Mouse (Mus musculus) lung, adult 2 months (tissue): ENCODE data around the gene Btnl2. TPM values are rescaled to one million over a fixed set of nuclear protein-coding genes. Genes with fewer than 3 reads are reported as not detected.

ENCODE experiments used
- DNase-seq: peaks from one replicate; pipeline ENCODE4 v3.0.0; 2022
- H3K4me1 ChIP-seq: fragments of 200-500 bp; 2 replicates; pipeline ENCODE4 v1.6.1; 2011; ENCODE audit warnings: low read length; ENCODE audit not compliant: control insufficient read depth, insufficient read depth
- H3K4me3 ChIP-seq: fragments of 200-500 bp; replicated peaks from 2 replicates; pipeline ENCODE3; 2011; ENCODE audit warnings: low read depth, mild to moderate bottlenecking, control low read depth, low read length; ENCODE audit errors: extremely low read depth
- CTCF ChIP-seq: fragments of 200-500 bp; IDR thresholded peaks from 2 replicates; pipeline ENCODE4 v1.5.1; 2011; ENCODE audit warnings: mild to moderate bottlenecking, low read length, control low read depth; ENCODE audit not compliant: insufficient read depth
- POLR2A ChIP-seq: fragments of 200-500 bp; IDR thresholded peaks from 2 replicates; pipeline ENCODE4 v1.6.1; 2011; ENCODE audit warnings: low read depth, mild to moderate bottlenecking, control low read depth, low read length, borderline replicate concordance; ENCODE audit errors: extremely low read depth
- WGBS: fragments of 180-500 bp; shearing (Covaris S2); methylation state at CpG from one replicate; pipeline ENCODE4 v1.1.7; 2018; 5-methylcytosine and 5-hydroxymethylcytosine counted together
- polyA plus RNA-seq: library from polyadenylated mRNA; depleted of rRNA; stranded (reverse); fragments of >200 nt; gene quantifications from 2 replicates; pipeline ENCODE4 v1.2.3, GENCODE M21; 2012; rRNA removed

The Btnl2 gene
- polyA plus RNA-seq, 1 experiment, result 0.78 TPM

GRCm38 (mm10) chr17:34391507-34391906, 36.9 kb downstream of the Btnl2 start:
- TF ChIP-seq POLR2A (no peak), CTCF (no peak)
- Histone ChIP-seq H3K4me1 (peaks cover 2% of the 10 kb centered on the region; the same call in 1 of the 2 replicates), H3K4me3 (no peak overlapping the region)
- 47% methylated on average over 7 of the region's 7 CpGs for WGBS
- no peak for DNase-seq

GRCm38 (mm10) chr17:34392321-34392720, 37.7 kb downstream of the Btnl2 start:
- peak; percentile 12 for DNase-seq
- peaks cover 2% of the 10 kb centered on the region; the same call in 1 of the 2 replicates for H3K4me1 ChIP-seq
- TF ChIP-seq POLR2A, result no peak
- no peak for TF ChIP-seq CTCF
- H3K4me3 ChIP-seq, result peak overlapping the region; percentile 13
- under 1% methylated on average over 24 of the region's 24 CpGs for WGBS

- Histone ChIP-seq H3K4me3 (no peak overlapping the region), H3K4me1 (peaks cover 3% of the 10 kb centered on the region; the same call in 1 of the 2 replicates)
- no peak for DNase-seq
- WGBS, result 56% methylated on average over 5 of the region's 5 CpGs
- no peak for TF ChIP-seq POLR2A
- peak; percentile 42; the same call in 1 of the 2 replicates for TF ChIP-seq CTCF
Observed at GRCm38 (mm10) chr17:34397357-34397756, 42.7 kb downstream of the Btnl2 start.

GRCm38 (mm10) chr17:34398058-34398710, 43.6 kb downstream of the Btnl2 start:
- DNase-seq, result peak; percentile 11
- TF ChIP-seq CTCF (no peak), POLR2A (no peak)
- Histone ChIP-seq H3K4me3 (peak overlapping the region; percentile 44), H3K4me1 (peaks cover 3% of the 10 kb centered on the region; the same call in 1 of the 2 replicates)
- WGBS, result 10% methylated on average over 9 of the region's 9 CpGs

- H3K4me1 ChIP-seq, result peaks cover 3% of the 10 kb centered on the region; the same call in 1 of the 2 replicates
- under 1% methylated on average over 34 of the region's 34 CpGs for WGBS
- TF ChIP-seq POLR2A (peak; percentile 71; the same call in 1 of the 2 replicates), CTCF (no peak)
- peak; percentile 69 for DNase-seq
- H3K4me3 ChIP-seq, result peak within 1 kb of the TSS; percentile 65
Observed at GRCm38 (mm10) chr17:34398711-34399393, 44.2 kb downstream of the Btnl2 start, which contains the start of gene BC051142. Gene BC051142, plus strand, starts transcription at chr17:34398820.

- TF ChIP-seq POLR2A (no peak), CTCF (no peak)
- no peak for DNase-seq
- 51% methylated on average over 4 of the region's 4 CpGs for whole genome bisulfite sequencing
- H3K4me1 ChIP-seq, result peaks cover 3% of the 10 kb centered on the region; the same call in 1 of the 2 replicates
- H3K4me3 ChIP-seq, result no peak overlapping the region
Observed at GRCm38 (mm10) chr17:34399394-34399715, 44.7 kb downstream of the Btnl2 start.

- 19% methylated on average over 6 of the region's 6 CpGs for WGBS
- Histone ChIP-seq H3K4me3 (no peak overlapping the region), H3K4me1 (no peaks in the 10 kb centered on the region)
- DNase-seq, result peak; percentile 51
- TF ChIP-seq POLR2A (no peak), CTCF (peak; percentile 91)
Observed at GRCm38 (mm10) chr17:34411117-34411516, 56.5 kb downstream of the Btnl2 start.

Other genes starting within 250 kb of the Btnl2 start
- gene H2-DMa, start 235.3 kb upstream of the Btnl2 start, polyA plus RNA-seq, result 109 and 118 TPM in 2 replicates
- 101 and 140 TPM in 2 replicates for gene Brd2, start 232.2 kb upstream of the Btnl2 start, polyA plus RNA-seq
- gene H2-DMb2, start 211.5 kb upstream of the Btnl2 start, polyA plus RNA-seq, result 33.3 and 38.9 TPM in 2 replicates
- 146 and 187 TPM in 2 replicates for gene H2-DMb1, start 201.8 kb upstream of the Btnl2 start, polyA plus RNA-seq
- gene Tap1, start 167.3 kb upstream of the Btnl2 start, polyA plus RNA-seq, result 45.1 and 46.3 TPM in 2 replicates
- gene Psmb9, start 167.1 kb upstream of the Btnl2 start, polyA plus RNA-seq, result 83.8 and 99.1 TPM in 2 replicates
- 112 and 130 TPM in 2 replicates for gene Psmb8, start 157.1 kb upstream of the Btnl2 start, polyA plus RNA-seq
- gene Tap2, start 151.3 kb upstream of the Btnl2 start, polyA plus RNA-seq, result 68.8 and 70.9 TPM in 2 replicates
- 18.8 and 34.6 TPM in 2 replicates for gene H2-Ob, start 115.9 kb upstream of the Btnl2 start, polyA plus RNA-seq
- 1,370 and 1,736 TPM in 2 replicates for gene H2-Ab1, start 97.1 kb upstream of the Btnl2 start, polyA plus RNA-seq
- 544 and 571 TPM in 2 replicates for gene H2-Aa, start 67.0 kb upstream of the Btnl2 start, polyA plus RNA-seq
- gene H2-Eb1, start 49.0 kb upstream of the Btnl2 start, polyA plus RNA-seq, result 256 and 285 TPM in 2 replicates
- 0.63 and 1.2 TPM in 2 replicates for gene H2-Eb2, start 29.2 kb upstream of the Btnl2 start, polyA plus RNA-seq
- 0.06 and 0.07 TPM in 2 replicates for gene Btnl1, start 22.3 kb downstream of the Btnl2 start, polyA plus RNA-seq
- 0.49 and 0.75 TPM in 2 replicates for gene BC051142, start 44.0 kb downstream of the Btnl2 start, polyA plus RNA-seq
- 0.08 TPM in 1 of 2 replicates, not detected in the other for gene Btnl4, start 122.5 kb downstream of the Btnl2 start, polyA plus RNA-seq
- gene Btnl6, start 162.5 kb downstream of the Btnl2 start, polyA plus RNA-seq, result 0.15 TPM in 1 of 2 replicates, not detected in the other
- 105 and 168 TPM in 2 replicates for gene Notch4, start 209.4 kb downstream of the Btnl2 start, polyA plus RNA-seq
- 32.2 and 35.6 TPM in 2 replicates for gene Gpsm3, start 235.0 kb downstream of the Btnl2 start, polyA plus RNA-seq
- 87.8 and 88.3 TPM in 2 replicates for gene Pbx2, start 236.4 kb downstream of the Btnl2 start, polyA plus RNA-seq
- gene Ager, start 243.0 kb downstream of the Btnl2 start, polyA plus RNA-seq, result 1,792 and 1,921 TPM in 2 replicates
- gene Rnf5, start 248.9 kb downstream of the Btnl2 start, polyA plus RNA-seq, result 52.0 and 83.7 TPM in 2 replicates
- 172 TPM in 2 replicates for gene Agpat1, start 249.4 kb downstream of the Btnl2 start, polyA plus RNA-seq